Mouse (Mus musculus) kidney, adult 9 months (tissue): ENCODE results near the gene Igflr1.

Experiments used
- DNase-seq: peaks from one replicate; pipeline ENCODE4 v3.0.0; 2022

Igflr1 gene

DNA sequence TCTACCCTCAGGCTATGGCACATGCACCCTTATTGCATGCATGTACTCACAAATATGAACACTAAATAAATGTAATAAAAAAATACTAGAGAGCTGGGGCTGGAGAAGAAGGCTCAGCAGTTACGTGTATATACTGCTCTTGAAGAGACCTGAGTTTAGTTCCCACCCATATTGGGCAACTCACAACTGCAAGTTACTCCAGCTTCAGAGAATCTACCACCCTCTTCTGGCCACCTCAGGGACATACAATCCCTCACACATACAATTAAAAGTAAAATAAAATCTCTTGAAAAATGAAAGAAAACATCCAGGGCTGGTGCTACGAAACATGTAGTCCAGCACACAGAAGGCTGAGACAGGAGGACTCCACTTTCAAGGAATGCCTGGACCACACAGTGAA, 49.2 kb downstream of the Igflr1 start:
- no peak for DNase-seq

- no peak for DNase-seq
Observed at GRCm38 (mm10) chr7:30615049-30615760, 50.0 kb downstream of the Igflr1 start.
